Mouse (Mus musculus): ENCODE data around the gene Nrm. TPM values are rescaled to one million over a fixed set of nuclear protein-coding genes. Genes with fewer than 3 reads are reported as not detected.

Gene Nrm
- total RNA-seq, 1 experiment: 24.7 TPM

DNA sequence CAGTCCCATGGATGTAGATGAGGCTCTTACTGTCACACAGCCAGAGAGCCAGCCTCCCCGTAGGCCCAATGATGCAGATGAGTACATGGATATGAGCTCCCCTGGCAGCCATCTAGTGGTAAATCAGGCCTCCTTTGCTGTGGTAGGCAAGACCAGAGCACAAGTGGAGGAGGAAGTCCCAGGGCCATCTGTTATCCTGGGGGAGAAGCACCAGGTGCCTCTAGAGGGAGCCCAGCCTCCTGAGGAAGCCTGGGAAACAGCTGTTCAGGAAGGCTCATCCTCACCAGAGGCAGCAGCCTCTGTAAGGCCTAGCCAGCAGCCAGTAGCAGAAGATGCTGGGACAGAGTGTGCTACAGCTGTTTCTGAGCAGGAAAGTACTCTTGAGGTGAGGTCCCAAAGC is 13.0 kb upstream of the Nrm start:
- no peak overlapping the region for H3K9ac ChIP-seq (ENCODE audit: insufficient read depth, low read depth, low read length, poor library complexity, severe bottlenecking)
- H3K4me3 ChIP-seq (ENCODE audit: insufficient read depth in 1 of 2, low read depth in 1 of 2, low read length in 2 of 2, poor library complexity in 1 of 2, severe bottlenecking in 1 of 2): no peak overlapping the region
- no peak overlapping the region for H3K27ac ChIP-seq (ENCODE audit: insufficient read depth, low read depth, low read length, poor library complexity, severe bottlenecking)
- no peak for DNase-seq (ENCODE audit: low read depth, low spot score)
- TF ChIP-seq ZC3H11A (IDR thresholded peaks at IDR 0.05; ENCODE audit: borderline replicate concordance, low read depth, low read length): no peak
- TF ChIP-seq CHD2 (IDR thresholded peaks at IDR 0.05; ENCODE audit: low read depth, low read length): no peak
- no peak for TF ChIP-seq HCFC1 (IDR thresholded peaks at IDR 0.05; ENCODE audit: borderline replicate concordance, insufficient read depth, low read length)
- TF ChIP-seq MAFK (IDR thresholded peaks at IDR 0.05; ENCODE audit: insufficient read depth, low read depth, low read length): no peak
- no peak for TF ChIP-seq ZNF384 (IDR thresholded peaks at IDR 0.05; ENCODE audit: low read depth, low read length)
- no peaks in the 10 kb centered on the region for H3K9me3 ChIP-seq (ENCODE audit: control insufficient read depth, insufficient read depth, low read depth, low read length)
- in situ Hi-C loops (cut with MboI; ENCODE audit: low sequenced_read_pairs in 2 of 2, unreplicated experiment in 2 of 2): no loop called here
- H3K4me1 ChIP-seq (ENCODE audit: control insufficient read depth in 2 of 2, insufficient read depth in 2 of 2, low read length in 2 of 2, poor library complexity in 1 of 2): no peaks in the 10 kb centered on the region; a peak in 1 of 4 replicates
- H3K36me3 ChIP-seq (ENCODE audit: control insufficient read depth, insufficient read depth, low read length, poor library complexity, severe bottlenecking): peaks cover 53% of the 10 kb centered on the region

DNA sequence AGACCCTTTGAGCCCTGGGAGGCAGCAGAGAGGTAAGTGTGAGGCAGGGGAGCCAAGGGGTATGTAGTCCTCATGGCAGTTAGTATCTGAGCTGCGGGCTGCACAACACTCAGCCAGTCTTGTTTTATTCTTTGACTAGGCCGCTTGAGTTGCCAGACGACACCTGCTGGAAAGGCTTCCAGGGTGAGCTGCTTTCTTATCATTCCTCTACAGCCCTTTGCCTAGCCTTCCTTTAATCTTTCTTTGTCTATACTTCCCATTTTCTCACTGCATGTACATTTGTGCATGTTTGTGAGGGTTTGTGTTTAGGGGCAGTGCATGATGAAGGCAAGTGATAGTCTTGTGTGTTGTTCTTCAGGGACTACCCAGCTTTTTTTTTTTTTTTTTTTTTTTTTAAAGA is 10.1 kb upstream of the Nrm start:
- Histone ChIP-seq H3K9ac (ENCODE audit: insufficient read depth, low read depth, low read length, poor library complexity, severe bottlenecking) (no peak overlapping the region), H3K4me3 (ENCODE audit: insufficient read depth in 1 of 2, low read depth in 1 of 2, low read length in 2 of 2, poor library complexity in 1 of 2, severe bottlenecking in 1 of 2) (no peak overlapping the region), H3K4me1 (ENCODE audit: control insufficient read depth in 2 of 2, insufficient read depth in 2 of 2, low read length in 2 of 2, poor library complexity in 1 of 2) (peaks cover 0 to 4% of the 10 kb centered on the region in 2 experiments; a peak in 1 of 4 replicates), H3K27ac (ENCODE audit: insufficient read depth, low read depth, low read length, poor library complexity, severe bottlenecking) (no peak overlapping the region), H3K9me3 (ENCODE audit: control insufficient read depth, insufficient read depth, low read depth, low read length) (no peaks in the 10 kb centered on the region), H3K36me3 (ENCODE audit: control insufficient read depth, insufficient read depth, low read length, poor library complexity, severe bottlenecking) (peaks cover 66% of the 10 kb centered on the region)
- DNase-seq (ENCODE audit: low read depth, low spot score): no peak
- in situ Hi-C loops (cut with MboI; ENCODE audit: low sequenced_read_pairs in 2 of 2, unreplicated experiment in 2 of 2): no loop called here
- TF ChIP-seq ZC3H11A (IDR thresholded peaks at IDR 0.05; ENCODE audit: borderline replicate concordance, low read depth, low read length) (no peak), ZNF384 (IDR thresholded peaks at IDR 0.05; ENCODE audit: low read depth, low read length) (no peak), MAFK (IDR thresholded peaks at IDR 0.05; ENCODE audit: insufficient read depth, low read depth, low read length) (no peak), CHD2 (IDR thresholded peaks at IDR 0.05; ENCODE audit: low read depth, low read length) (no peak), HCFC1 (IDR thresholded peaks at IDR 0.05; ENCODE audit: borderline replicate concordance, insufficient read depth, low read length) (no peak)

GRCm38 (mm10) chr17:35859371-35859770 is 1.7 kb upstream of the Nrm start:
- H3K36me3 ChIP-seq (ENCODE audit: control insufficient read depth, insufficient read depth, low read length, poor library complexity, severe bottlenecking): peaks cover 27% of the 10 kb centered on the region

DNA sequence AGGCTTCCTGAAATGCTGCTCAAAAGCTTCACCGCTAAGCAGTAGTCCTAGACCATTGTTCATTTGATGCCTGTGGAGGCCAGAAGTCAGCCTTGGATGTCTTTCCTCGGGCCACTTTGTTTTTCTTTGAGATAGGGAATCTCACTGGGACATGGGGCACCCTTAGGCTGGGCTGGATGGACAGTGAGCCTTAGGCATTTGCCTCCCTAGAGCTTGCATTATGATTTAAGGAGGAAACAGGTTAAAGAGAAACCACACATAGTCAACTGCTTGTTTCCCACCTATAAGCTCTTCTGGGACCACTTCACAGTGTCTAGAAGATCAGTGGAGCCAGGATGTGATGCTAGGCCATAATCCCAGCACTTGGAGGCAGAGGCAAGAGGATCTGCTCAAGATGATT is 1.3 kb upstream of the Nrm start:
- no peak for DNase-seq (ENCODE audit: low read depth, low spot score)
- Histone ChIP-seq H3K9me3 (ENCODE audit: control insufficient read depth, insufficient read depth, low read depth, low read length) (no peaks in the 10 kb centered on the region), H3K9ac (ENCODE audit: insufficient read depth, low read depth, low read length, poor library complexity, severe bottlenecking) (no peak overlapping the region), H3K4me3 (ENCODE audit: insufficient read depth in 1 of 2, low read depth in 1 of 2, low read length in 2 of 2, poor library complexity in 1 of 2, severe bottlenecking in 1 of 2) (no peak overlapping the region), H3K4me1 (ENCODE audit: control insufficient read depth in 2 of 2, insufficient read depth in 2 of 2, low read length in 2 of 2, poor library complexity in 1 of 2) (peaks cover 2 to 17% of the 10 kb centered on the region in 2 experiments; a peak in 2 of 4 replicates), H3K27ac (ENCODE audit: insufficient read depth, low read depth, low read length, poor library complexity, severe bottlenecking) (no peak overlapping the region), H3K36me3 (ENCODE audit: control insufficient read depth, insufficient read depth, low read length, poor library complexity, severe bottlenecking) (peaks cover 23% of the 10 kb centered on the region)
- TF ChIP-seq MAFK (IDR thresholded peaks at IDR 0.05; ENCODE audit: insufficient read depth, low read depth, low read length) (no peak), HCFC1 (IDR thresholded peaks at IDR 0.05; ENCODE audit: borderline replicate concordance, insufficient read depth, low read length) (no peak), ZC3H11A (IDR thresholded peaks at IDR 0.05; ENCODE audit: borderline replicate concordance, low read depth, low read length) (no peak), CHD2 (IDR thresholded peaks at IDR 0.05; ENCODE audit: low read depth, low read length) (no peak), ZNF384 (IDR thresholded peaks at IDR 0.05; ENCODE audit: low read depth, low read length) (no peak)
- in situ Hi-C loops (cut with MboI; ENCODE audit: low sequenced_read_pairs in 2 of 2, unreplicated experiment in 2 of 2): no loop called here

More at GRCm38 (mm10) chr17:35859371-35859770, 1.7 kb upstream of the Nrm start:
- TF ChIP-seq ZNF384 (IDR thresholded peaks at IDR 0.05; ENCODE audit: low read depth, low read length) (no peak), ZC3H11A (IDR thresholded peaks at IDR 0.05; ENCODE audit: borderline replicate concordance, low read depth, low read length) (no peak), CHD2 (IDR thresholded peaks at IDR 0.05; ENCODE audit: low read depth, low read length) (no peak)
- H3K9me3 ChIP-seq (ENCODE audit: control insufficient read depth, insufficient read depth, low read depth, low read length): no peaks in the 10 kb centered on the region
- no peak for DNase-seq (ENCODE audit: low read depth, low spot score)
- in situ Hi-C loops (cut with MboI; ENCODE audit: low sequenced_read_pairs in 2 of 2, unreplicated experiment in 2 of 2): no loop called here
- H3K4me1 ChIP-seq (ENCODE audit: control insufficient read depth in 2 of 2, insufficient read depth in 2 of 2, low read length in 2 of 2, poor library complexity in 1 of 2): peaks cover 0 to 16% of the 10 kb centered on the region in 2 experiments; a peak in 2 of 4 replicates
- H3K4me3 ChIP-seq (ENCODE audit: insufficient read depth in 1 of 2, low read depth in 1 of 2, low read length in 2 of 2, poor library complexity in 1 of 2, severe bottlenecking in 1 of 2): no peak overlapping the region
- no peak overlapping the region for H3K27ac ChIP-seq (ENCODE audit: insufficient read depth, low read depth, low read length, poor library complexity, severe bottlenecking)
- H3K9ac ChIP-seq (ENCODE audit: insufficient read depth, low read depth, low read length, poor library complexity, severe bottlenecking): no peak overlapping the region

- Histone ChIP-seq H3K4me3 (ENCODE audit: insufficient read depth in 1 of 2, low read depth in 1 of 2, low read length in 2 of 2, poor library complexity in 1 of 2, severe bottlenecking in 1 of 2) (peak overlapping the region; percentile 91 to 96), H3K9me3 (ENCODE audit: control insufficient read depth, insufficient read depth, low read depth, low read length) (no peaks in the 10 kb centered on the region), H3K27ac (ENCODE audit: insufficient read depth, low read depth, low read length, poor library complexity, severe bottlenecking) (peak overlapping the region; percentile 37; the same call in 1 of the 2 replicates), H3K4me1 (ENCODE audit: control insufficient read depth in 2 of 2, insufficient read depth in 2 of 2, low read length in 2 of 2, poor library complexity in 1 of 2) (peaks cover 2 to 19% of the 10 kb centered on the region in 2 experiments; a peak in 2 of 4 replicates), H3K9ac (ENCODE audit: insufficient read depth, low read depth, low read length, poor library complexity, severe bottlenecking) (peak overlapping the region; percentile 91), H3K36me3 (ENCODE audit: control insufficient read depth, insufficient read depth, low read length, poor library complexity, severe bottlenecking) (peaks cover 18% of the 10 kb centered on the region)
- TF ChIP-seq ZC3H11A (IDR thresholded peaks at IDR 0.05; ENCODE audit: borderline replicate concordance, low read depth, low read length) (no peak), ZNF384 (IDR thresholded peaks at IDR 0.05; ENCODE audit: low read depth, low read length) (no peak), HCFC1 (IDR thresholded peaks at IDR 0.05; ENCODE audit: borderline replicate concordance, insufficient read depth, low read length) (no peak), MAFK (IDR thresholded peaks at IDR 0.05; ENCODE audit: insufficient read depth, low read depth, low read length) (no peak), CHD2 (IDR thresholded peaks at IDR 0.05; ENCODE audit: low read depth, low read length) (no peak)
- DNase-seq (ENCODE audit: low read depth, low spot score): no peak
- in situ Hi-C loops (cut with MboI; ENCODE audit: low sequenced_read_pairs in 2 of 2, unreplicated experiment in 2 of 2): no loop called here
These were observed 304 bp upstream of the Nrm start for GRCm38 (mm10) chr17:35860831-35861197.
